Mouse (Mus musculus): ENCODE data around the gene Trim17. TPM values are rescaled to one million over a fixed set of nuclear protein-coding genes. Genes with fewer than 3 reads are reported as not detected.
A peak's percentile ranks its signal among the peaks of the same experiment; 100 is the strongest.

The Trim17 gene
- polyA plus RNA-seq, 1 experiment from 2014 or later: 1.3 TPM

- 72% methylated on average over 4 of the region's 4 CpGs for WGBS
- no peaks in the 10 kb centered on the region for H3K9me3 ChIP-seq
- H3K4me3 ChIP-seq: no peak overlapping the region
- H3K4me2 ChIP-seq: no peak overlapping the region
- peaks cover 35% of the 10 kb centered on the region for H3K36me3 ChIP-seq
- ATAC-seq (ENCODE audit: low read depth): no peak
- H3K4me1 ChIP-seq (replicated peaks): peaks cover 7% of the 10 kb centered on the region
- no peak overlapping the region for H3K27ac ChIP-seq (replicated peaks)
- no peak overlapping the region for H3K9ac ChIP-seq
- no peaks in the 10 kb centered on the region for H3K27me3 ChIP-seq
Measured at GRCm38 (mm10) chr11:58929055-58929454, 25.4 kb upstream of the Trim17 start.

GRCm38 (mm10) chr11:58929641-58930040 is 24.8 kb upstream of the Trim17 start:
- WGBS: 60% methylated on average over 3 of the region's 3 CpGs
- H3K27ac ChIP-seq (replicated peaks): no peak overlapping the region
- H3K9me3 ChIP-seq: no peaks in the 10 kb centered on the region
- 0 out of 2 replicates have a peak overlapping the region, but pooled peaks have one; percentile 8 for H3K9ac ChIP-seq
- peaks cover 7% of the 10 kb centered on the region for H3K4me1 ChIP-seq (replicated peaks)
- ATAC-seq (ENCODE audit: low read depth): no peak
- no peaks in the 10 kb centered on the region for H3K27me3 ChIP-seq
- H3K36me3 ChIP-seq: peaks cover 41% of the 10 kb centered on the region
- H3K4me2 ChIP-seq: no peak overlapping the region
- H3K4me3 ChIP-seq: no peak overlapping the region

GRCm38 (mm10) chr11:58930254-58930653 is 24.2 kb upstream of the Trim17 start:
- H3K27ac ChIP-seq (replicated peaks): no peak overlapping the region
- no peak overlapping the region for H3K4me3 ChIP-seq
- 94% methylated on average over 3 of the region's 3 CpGs for WGBS
- peaks cover 7% of the 10 kb centered on the region for H3K4me1 ChIP-seq (replicated peaks)
- no peak for ATAC-seq (ENCODE audit: low read depth)
- H3K9ac ChIP-seq: no peak overlapping the region
- H3K27me3 ChIP-seq: no peaks in the 10 kb centered on the region
- no peak overlapping the region for H3K4me2 ChIP-seq
- no peaks in the 10 kb centered on the region for H3K9me3 ChIP-seq
- H3K36me3 ChIP-seq: peaks cover 45% of the 10 kb centered on the region

GRCm38 (mm10) chr11:58931576-58931975 is 22.9 kb upstream of the Trim17 start:
- peaks cover 18% of the 10 kb centered on the region for H3K4me1 ChIP-seq (replicated peaks)
- peaks cover 57% of the 10 kb centered on the region for H3K36me3 ChIP-seq
- no peak overlapping the region for H3K9ac ChIP-seq
- H3K27me3 ChIP-seq: no peaks in the 10 kb centered on the region
- H3K4me3 ChIP-seq: no peak overlapping the region
- ATAC-seq (ENCODE audit: low read depth): no peak
- no peaks in the 10 kb centered on the region for H3K9me3 ChIP-seq
- WGBS: 85% methylated on average over 4 of the region's 4 CpGs
- no peak overlapping the region for H3K4me2 ChIP-seq
- H3K27ac ChIP-seq (replicated peaks): no peak overlapping the region

- no peaks in the 10 kb centered on the region for H3K27me3 ChIP-seq
- H3K9ac ChIP-seq: peak overlapping the region; percentile 99
- H3K9me3 ChIP-seq: no peaks in the 10 kb centered on the region
- H3K27ac ChIP-seq (replicated peaks): peak overlapping the region; percentile 96
- H3K4me3 ChIP-seq: peak overlapping the region; percentile 96
- peaks cover 32% of the 10 kb centered on the region for H3K4me1 ChIP-seq (replicated peaks)
- WGBS: under 1% methylated on average over 10 of the region's 13 CpGs
- peak; percentile 11 for ATAC-seq (ENCODE audit: low read depth)
- peaks cover 39% of the 10 kb centered on the region for H3K36me3 ChIP-seq
- H3K4me2 ChIP-seq: peak overlapping the region; percentile 94
Measured at GRCm38 (mm10) chr11:58937909-58938308, 16.6 kb upstream of the Trim17 start.

GRCm38 (mm10) chr11:58938322-58939087 is 16.0 kb upstream of the Trim17 start, which contains the start of gene Rnf187:
TSS of gene Rnf187 (minus strand) at chr11:58938916.
- whole genome bisulfite sequencing: under 1% methylated on average over 95 of the region's 95 CpGs
- ATAC-seq (ENCODE audit: low read depth): peak; percentile 97
- peak within 1 kb of the TSS; percentile 94 for H3K4me2 ChIP-seq
- peak within 1 kb of the TSS; percentile 96 for H3K4me3 ChIP-seq
- H3K36me3 ChIP-seq: peaks cover 33% of the 10 kb centered on the region
- H3K4me1 ChIP-seq (replicated peaks): peaks cover 35% of the 10 kb centered on the region
- peak within 1 kb of the TSS; percentile 99 for H3K9ac ChIP-seq
- peak within 1 kb of the TSS; percentile 96 for H3K27ac ChIP-seq (replicated peaks)
- no peaks in the 10 kb centered on the region for H3K27me3 ChIP-seq
- H3K9me3 ChIP-seq: no peaks in the 10 kb centered on the region

GRCm38 (mm10) chr11:58939088-58939439 is 15.4 kb upstream of the Trim17 start:
- no peak for ATAC-seq (ENCODE audit: low read depth)
- peaks cover 28% of the 10 kb centered on the region for H3K36me3 ChIP-seq
- WGBS: 13% methylated on average over 6 of the region's 6 CpGs
- peak overlapping the region; percentile 96 for H3K4me3 ChIP-seq
- H3K9me3 ChIP-seq: no peaks in the 10 kb centered on the region
- peak overlapping the region; percentile 99 for H3K9ac ChIP-seq
- H3K4me1 ChIP-seq (replicated peaks): peaks cover 41% of the 10 kb centered on the region
- no peaks in the 10 kb centered on the region for H3K27me3 ChIP-seq
- peak overlapping the region; percentile 96 for H3K27ac ChIP-seq (replicated peaks)
- H3K4me2 ChIP-seq: peak overlapping the region; percentile 94

- WGBS: 61% methylated on average over 5 of the region's 5 CpGs
- Histone ChIP-seq H3K9ac (peak overlapping the region; percentile 41; the same call in 1 of the 2 replicates), H3K27me3 (no peaks in the 10 kb centered on the region), H3K27ac (replicated peaks) (peak overlapping the region; percentile 59; the same call in 1 of the 2 replicates), H3K4me2 (no peak overlapping the region), H3K36me3 (no peaks in the 10 kb centered on the region), H3K4me3 (no peak overlapping the region), H3K9me3 (no peaks in the 10 kb centered on the region), H3K4me1 (replicated peaks) (peaks cover 36% of the 10 kb centered on the region)
- no peak for ATAC-seq (ENCODE audit: low read depth)
Measured at GRCm38 (mm10) chr11:58944136-58944535, 10.3 kb upstream of the Trim17 start.

- Histone ChIP-seq H3K36me3 (no peaks in the 10 kb centered on the region), H3K4me2 (peak overlapping the region; percentile 58), H3K27me3 (no peaks in the 10 kb centered on the region), H3K4me3 (peak overlapping the region; percentile 64), H3K4me1 (replicated peaks) (peaks cover 52% of the 10 kb centered on the region), H3K9ac (peak overlapping the region; percentile 78), H3K27ac (replicated peaks) (peak overlapping the region; percentile 100), H3K9me3 (no peaks in the 10 kb centered on the region)
- 74% methylated on average over 3 of the region's 3 CpGs for WGBS
- no peak for ATAC-seq (ENCODE audit: low read depth)
Measured at GRCm38 (mm10) chr11:58947306-58947705, 7.2 kb upstream of the Trim17 start.

- 13% methylated on average over 23 of the region's 23 CpGs for WGBS
- ATAC-seq (ENCODE audit: low read depth): peak; percentile 74
- Histone ChIP-seq H3K4me1 (replicated peaks) (peaks cover 55% of the 10 kb centered on the region), H3K4me2 (peak overlapping the region; percentile 58), H3K9me3 (no peaks in the 10 kb centered on the region), H3K27ac (replicated peaks) (peak overlapping the region; percentile 100), H3K27me3 (no peaks in the 10 kb centered on the region), H3K4me3 (peak overlapping the region; percentile 64), H3K9ac (peak overlapping the region; percentile 78), H3K36me3 (no peaks in the 10 kb centered on the region)
Measured at GRCm38 (mm10) chr11:58947798-58948528, 6.5 kb upstream of the Trim17 start.

GRCm38 (mm10) chr11:58948542-58949479 is 5.7 kb upstream of the Trim17 start, which contains the start of gene Hist3h2ba:
TSS of gene Hist3h2ba (plus strand) at chr11:58948920.
- no peaks in the 10 kb centered on the region for H3K36me3 ChIP-seq
- peak within 1 kb of the TSS; percentile 96 for H3K9ac ChIP-seq
- no peaks in the 10 kb centered on the region for H3K9me3 ChIP-seq
- H3K4me3 ChIP-seq: peak within 1 kb of the TSS; percentile 64
- WGBS: under 1% methylated on average over 48 of the region's 48 CpGs
- peak within 1 kb of the TSS; percentile 100 for H3K27ac ChIP-seq (replicated peaks)
- ATAC-seq (ENCODE audit: low read depth): peak; percentile 92
- H3K4me1 ChIP-seq (replicated peaks): peaks cover 54% of the 10 kb centered on the region
- H3K4me2 ChIP-seq: peak within 1 kb of the TSS; percentile 58
- no peaks in the 10 kb centered on the region for H3K27me3 ChIP-seq

All from neural tube, embryonic 13.5 days (tissue).